Mouse (Mus musculus): Measurements from ENCODE around the gene Rgs19. TPM values are rescaled to one million over a fixed set of nuclear protein-coding genes. Genes with fewer than 3 reads are reported as not detected.

Rgs19 gene
- 38.7 and 51.9 TPM in 2 replicates for polyA plus RNA-seq (2012; ENCODE audit: insufficient read depth, low replicate concordance)

DNA sequence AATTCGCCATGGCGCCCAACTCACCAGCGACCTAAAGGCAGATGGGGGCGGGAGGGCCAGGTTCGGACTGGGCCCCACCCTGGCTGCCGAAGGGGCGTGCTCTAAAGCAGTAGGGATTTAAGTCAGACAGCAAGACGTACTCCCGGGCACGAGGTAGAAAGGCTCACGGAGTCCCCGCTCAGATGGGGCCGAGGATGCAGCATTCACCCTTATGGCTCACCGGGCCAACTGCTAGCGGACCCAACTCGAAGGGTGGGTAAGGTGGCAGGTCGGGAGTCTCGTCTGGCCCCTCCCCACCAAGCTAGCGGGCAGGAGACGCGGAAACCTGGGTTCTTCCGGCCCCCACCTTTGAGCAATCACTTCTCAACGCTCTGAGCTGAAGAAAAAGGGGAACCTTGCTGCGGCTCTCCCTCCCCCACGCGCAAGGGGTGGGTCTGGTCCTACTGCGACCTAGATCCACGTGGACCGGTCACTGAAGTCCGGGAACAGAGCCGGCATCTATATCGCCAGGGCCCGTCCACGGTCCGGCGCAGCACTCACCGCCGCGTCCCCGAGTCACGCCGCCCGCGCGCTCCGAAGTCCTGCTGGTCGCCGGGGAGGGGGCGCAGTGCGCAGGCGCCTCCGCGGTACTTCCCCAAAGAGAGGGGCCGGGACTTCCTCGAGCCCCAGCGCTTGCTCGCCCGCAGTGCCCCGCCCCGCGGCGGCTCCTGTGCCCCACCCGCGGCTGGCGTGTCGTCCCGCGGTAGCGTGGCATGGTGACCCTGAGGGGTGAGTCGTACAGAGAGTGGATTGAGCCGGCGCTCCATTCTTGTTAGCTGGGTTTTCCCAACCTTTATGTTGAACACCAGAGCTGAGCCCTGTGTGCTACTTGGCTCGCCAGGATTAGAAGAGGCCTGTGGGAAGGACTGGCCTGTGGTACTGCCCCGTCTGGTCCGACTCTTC lies at the start of gene Rgs19:
Gene Rgs19 (minus strand): TSS at position 639 of the 942 bp plus-strand sequence.
- Histone ChIP-seq H3K4me1 (peaks cover 70% of the 10 kb centered on the region), H3K9me3 (no peaks in the 10 kb centered on the region), H3K4me3 (replicated peaks) (peak within 1 kb of the TSS; percentile 93), H3K36me3 (replicated peaks; ENCODE audit: low read length) (peaks cover 18% of the 10 kb centered on the region), H3K27me3 (replicated peaks) (peaks cover 54% of the 10 kb centered on the region)
- TF ChIP-seq GATA1 (IDR thresholded peaks at IDR 0.05; ENCODE audit: borderline replicate concordance, low read length) (no peak), FLI1 (IDR thresholded peaks at IDR 0.05; ENCODE audit: low read length) (no peak)

DNA sequence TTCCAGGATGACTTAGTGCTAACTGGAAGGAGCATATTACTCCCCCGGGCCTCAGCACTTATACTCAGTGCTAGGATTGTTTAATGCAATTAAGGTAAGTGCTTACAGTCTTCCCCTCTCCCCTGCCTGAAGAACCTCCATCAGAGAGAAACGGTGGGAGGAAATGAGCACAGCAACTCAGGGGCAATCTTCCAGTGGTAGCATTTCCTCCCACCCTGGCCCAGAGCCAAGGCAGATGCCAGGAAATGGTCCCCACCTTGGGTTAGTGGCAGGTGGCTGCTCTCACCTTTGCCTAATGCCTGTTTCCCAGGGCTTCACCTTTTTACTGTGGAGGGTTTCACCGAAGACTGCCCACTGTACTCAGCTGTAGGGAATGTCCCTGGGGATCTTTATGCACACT lies 36.3 kb upstream of the Rgs19 start:
- TF ChIP-seq FLI1 (IDR thresholded peaks at IDR 0.05; ENCODE audit: low read length): no peak
- no peak for TF ChIP-seq GATA1 (IDR thresholded peaks at IDR 0.05; ENCODE audit: borderline replicate concordance, low read length)
- H3K36me3 ChIP-seq (replicated peaks; ENCODE audit: low read length): no peaks in the 10 kb centered on the region
- no peak overlapping the region for H3K4me3 ChIP-seq (replicated peaks)
- no peaks in the 10 kb centered on the region for H3K4me1 ChIP-seq
- 0 out of 2 replicates have a peak, but pooled peaks cover 4% of the 10 kb centered on the region for H3K9me3 ChIP-seq
- H3K27me3 ChIP-seq (replicated peaks): peaks cover 19% of the 10 kb centered on the region

DNA sequence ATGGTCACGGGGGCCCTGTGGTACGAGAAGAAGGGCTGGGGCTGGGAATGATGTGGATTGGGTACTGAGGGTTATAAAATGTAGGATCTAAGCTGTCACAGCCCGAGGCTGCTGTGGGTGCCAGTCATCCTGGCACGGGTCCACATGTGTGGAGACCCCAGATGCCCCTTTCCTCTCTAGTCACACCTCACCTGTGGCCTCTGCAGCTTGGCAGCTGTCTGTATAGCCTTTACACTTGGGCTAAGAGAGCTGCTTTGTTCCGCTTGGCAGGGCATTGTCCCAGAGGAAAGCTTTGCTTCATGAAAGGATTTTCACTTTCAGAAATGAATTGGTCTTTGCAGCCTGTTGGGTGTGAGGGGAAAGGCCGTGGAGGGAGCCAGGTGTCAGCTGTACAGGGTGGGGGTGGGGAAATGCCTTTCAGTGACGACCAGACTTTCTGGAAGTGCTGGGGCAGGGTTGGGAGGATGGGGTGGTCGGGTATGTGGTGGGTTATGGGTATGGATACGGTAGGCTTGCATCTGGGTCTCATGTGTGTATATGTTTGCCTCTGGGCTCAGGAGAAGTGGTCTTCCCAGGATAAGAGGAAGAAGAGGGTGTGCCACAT lies 34.0 kb upstream of the Rgs19 start:
- Histone ChIP-seq H3K9me3 (no peaks in the 10 kb centered on the region), H3K27me3 (replicated peaks) (peaks cover 22% of the 10 kb centered on the region), H3K4me3 (replicated peaks) (no peak overlapping the region), H3K36me3 (replicated peaks; ENCODE audit: low read length) (no peaks in the 10 kb centered on the region), H3K4me1 (no peaks in the 10 kb centered on the region; the same call in 1 of the 2 replicates)
- no peak for TF ChIP-seq FLI1 (IDR thresholded peaks at IDR 0.05; ENCODE audit: low read length)
- TF ChIP-seq GATA1 (IDR thresholded peaks at IDR 0.05; ENCODE audit: borderline replicate concordance, low read length): no peak

DNA sequence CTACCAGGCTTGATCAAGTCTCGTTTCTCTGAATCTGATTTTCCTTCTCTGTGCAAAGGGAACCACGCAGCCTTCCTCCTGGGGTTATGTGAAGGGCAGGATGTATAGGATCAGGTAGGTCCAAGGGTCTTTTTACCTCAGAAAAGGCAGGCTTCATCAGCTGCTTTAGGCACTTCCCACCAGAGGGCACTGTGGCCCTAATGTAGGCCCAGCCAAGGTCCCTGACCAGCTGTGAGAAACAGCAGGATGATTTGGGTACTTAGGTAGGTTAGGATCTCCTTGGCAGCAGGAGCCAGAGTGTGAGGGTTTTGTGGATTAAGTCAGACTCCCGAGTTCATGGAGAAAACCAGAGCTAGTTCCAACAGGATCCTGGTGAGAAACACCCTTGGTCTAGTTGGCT lies 28.4 kb upstream of the Rgs19 start:
- peaks cover 28% of the 10 kb centered on the region for H3K27me3 ChIP-seq (replicated peaks)
- no peak overlapping the region for H3K4me3 ChIP-seq (replicated peaks)
- no peaks in the 10 kb centered on the region for H3K36me3 ChIP-seq (replicated peaks; ENCODE audit: low read length)
- H3K4me1 ChIP-seq: no peaks in the 10 kb centered on the region; the same call in 1 of the 2 replicates
- TF ChIP-seq FLI1 (IDR thresholded peaks at IDR 0.05; ENCODE audit: low read length): no peak
- no peaks in the 10 kb centered on the region for H3K9me3 ChIP-seq

DNA sequence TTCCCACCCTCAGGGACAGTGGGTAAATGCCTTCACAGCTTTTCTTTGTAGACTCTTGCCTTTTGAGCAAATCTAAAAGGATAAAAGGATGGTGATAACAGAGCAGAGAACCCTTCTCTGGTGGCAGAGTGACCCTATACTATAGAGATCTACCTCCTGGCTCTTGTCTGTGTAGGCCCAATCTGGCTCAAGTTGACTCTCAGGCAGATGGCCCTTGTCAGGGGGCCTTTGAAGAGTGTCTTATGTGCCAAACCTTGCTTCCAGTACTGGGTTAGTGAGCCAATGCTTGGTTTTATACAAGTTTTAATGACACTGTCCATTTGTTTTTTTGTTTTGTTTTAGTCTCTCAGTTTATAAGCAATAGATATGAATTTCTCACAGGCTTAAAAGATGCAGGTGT lies 27.4 kb upstream of the Rgs19 start:
- no peaks in the 10 kb centered on the region for H3K9me3 ChIP-seq
- no peak for TF ChIP-seq GATA1 (IDR thresholded peaks at IDR 0.05; ENCODE audit: borderline replicate concordance, low read length)
- no peak for TF ChIP-seq FLI1 (IDR thresholded peaks at IDR 0.05; ENCODE audit: low read length)
- no peaks in the 10 kb centered on the region; the same call in 1 of the 2 replicates for H3K4me1 ChIP-seq
- no peaks in the 10 kb centered on the region for H3K36me3 ChIP-seq (replicated peaks; ENCODE audit: low read length)
- H3K4me3 ChIP-seq (replicated peaks): no peak overlapping the region
- peaks cover 34% of the 10 kb centered on the region for H3K27me3 ChIP-seq (replicated peaks)

DNA sequence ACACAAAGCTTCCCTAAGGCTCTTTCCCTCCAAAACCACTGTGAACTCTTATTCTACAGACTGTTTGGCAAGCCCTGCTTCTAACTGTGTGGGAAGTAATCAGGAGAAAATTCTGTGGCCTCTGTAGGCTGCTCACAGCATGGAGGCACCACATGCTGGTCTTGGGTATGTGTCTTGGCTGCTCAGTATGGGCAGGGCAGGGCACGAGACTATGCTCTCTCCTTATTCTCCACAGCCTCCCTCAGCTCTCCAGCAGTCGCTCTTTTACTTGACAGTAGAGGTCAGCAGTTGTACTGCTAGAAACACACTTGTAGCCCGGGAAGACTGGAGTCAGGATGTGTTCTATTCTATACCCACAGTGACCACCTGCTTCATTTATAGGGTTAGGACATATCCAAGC lies 26.3 kb upstream of the Rgs19 start:
- no peak for TF ChIP-seq FLI1 (IDR thresholded peaks at IDR 0.05; ENCODE audit: low read length)
- TF ChIP-seq GATA1 (IDR thresholded peaks at IDR 0.05; ENCODE audit: borderline replicate concordance, low read length): no peak
- H3K9me3 ChIP-seq: no peaks in the 10 kb centered on the region
- H3K4me1 ChIP-seq: peaks cover 6% of the 10 kb centered on the region
- no peaks in the 10 kb centered on the region for H3K36me3 ChIP-seq (replicated peaks; ENCODE audit: low read length)
- peaks cover 40% of the 10 kb centered on the region for H3K27me3 ChIP-seq (replicated peaks)
- no peak overlapping the region for H3K4me3 ChIP-seq (replicated peaks)

DNA sequence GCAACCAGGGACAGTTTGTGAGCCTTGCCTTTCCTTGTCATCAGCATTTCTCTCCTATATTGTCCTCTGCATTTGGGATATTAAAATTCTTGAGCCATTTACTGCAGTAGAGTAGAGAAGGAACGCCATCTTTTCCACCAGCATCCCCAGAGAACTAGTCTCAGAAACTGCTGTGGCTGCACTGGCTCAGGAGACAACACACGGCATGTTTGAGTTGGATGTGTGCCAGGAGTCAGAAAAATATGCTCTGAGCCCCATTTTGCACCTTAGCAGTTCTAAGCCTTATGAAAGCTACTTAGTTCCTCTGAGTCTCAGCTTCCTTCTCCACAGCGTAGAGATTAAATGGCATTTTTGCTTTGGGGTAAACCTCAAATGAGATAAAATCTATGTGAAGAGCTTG lies 23.2 kb upstream of the Rgs19 start:
- no peaks in the 10 kb centered on the region for H3K36me3 ChIP-seq (replicated peaks; ENCODE audit: low read length)
- H3K4me1 ChIP-seq: peaks cover 14% of the 10 kb centered on the region
- H3K9me3 ChIP-seq: no peaks in the 10 kb centered on the region
- TF ChIP-seq GATA1 (IDR thresholded peaks at IDR 0.05; ENCODE audit: borderline replicate concordance, low read length) (no peak), FLI1 (IDR thresholded peaks at IDR 0.05; ENCODE audit: low read length) (no peak)
- H3K4me3 ChIP-seq (replicated peaks): no peak overlapping the region
- H3K27me3 ChIP-seq (replicated peaks): peaks cover 57% of the 10 kb centered on the region

DNA sequence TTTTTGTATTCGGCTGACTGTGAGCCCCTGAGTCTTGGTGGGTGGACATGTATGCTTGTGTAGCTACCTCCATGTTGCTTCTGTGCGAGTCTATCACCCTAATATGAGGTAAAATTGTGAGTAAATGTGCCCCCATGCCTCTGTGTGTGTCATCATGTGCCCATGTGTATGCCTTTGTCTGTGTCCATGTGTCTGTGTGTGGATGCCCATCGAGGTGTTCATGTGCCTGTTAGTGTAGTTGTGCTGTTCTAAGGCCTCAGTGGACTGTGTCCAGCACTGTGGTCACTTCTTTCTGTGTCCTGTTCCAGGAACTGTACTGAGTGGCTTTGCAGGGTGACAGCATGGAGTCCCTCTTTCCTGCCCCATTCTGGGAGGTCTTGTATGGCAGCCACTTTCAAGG lies 21.6 kb upstream of the Rgs19 start:
- H3K27me3 ChIP-seq (replicated peaks): peaks cover 57% of the 10 kb centered on the region

DNA sequence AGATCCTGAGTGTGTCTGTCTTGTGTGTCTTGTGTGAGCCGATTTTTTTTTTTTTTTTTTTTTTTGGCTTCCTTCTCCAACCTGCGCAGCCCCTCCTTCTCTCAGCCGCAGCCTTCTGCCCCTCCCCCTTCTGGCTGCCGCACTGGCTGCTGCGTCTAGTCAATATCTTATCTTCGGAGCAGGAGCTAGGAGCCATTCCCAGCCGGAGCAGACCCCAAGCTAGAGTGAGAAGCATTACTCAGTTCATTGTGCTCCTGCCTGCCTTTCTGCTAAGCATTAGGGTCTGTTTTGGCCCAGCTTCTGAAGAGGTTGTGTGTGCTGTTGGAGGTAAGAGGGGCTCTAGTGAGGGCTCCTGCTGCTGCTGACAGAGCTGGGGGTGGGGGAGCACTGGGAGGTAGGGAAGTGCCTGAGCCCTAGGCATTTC lies 21.1 kb upstream of the Rgs19 start, which contains the start of gene Oprl1:
Gene Oprl1 (plus strand): TSS at position 114 of the 424 bp plus-strand sequence.
- TF ChIP-seq FLI1 (IDR thresholded peaks at IDR 0.05; ENCODE audit: low read length): no peak
- Histone ChIP-seq H3K4me3 (replicated peaks) (peak within 1 kb of the TSS; percentile 11), H3K36me3 (replicated peaks; ENCODE audit: low read length) (no peaks in the 10 kb centered on the region), H3K9me3 (no peaks in the 10 kb centered on the region), H3K4me1 (peaks cover 14% of the 10 kb centered on the region), H3K27me3 (replicated peaks) (peaks cover 55% of the 10 kb centered on the region)

More for the DNA sequence above, 21.6 kb upstream of the Rgs19 start:
- TF ChIP-seq GATA1 (IDR thresholded peaks at IDR 0.05; ENCODE audit: borderline replicate concordance, low read length) (no peak), FLI1 (IDR thresholded peaks at IDR 0.05; ENCODE audit: low read length) (no peak)
- Histone ChIP-seq H3K9me3 (no peaks in the 10 kb centered on the region), H3K4me3 (replicated peaks) (no peak overlapping the region), H3K4me1 (peaks cover 14% of the 10 kb centered on the region), H3K36me3 (replicated peaks; ENCODE audit: low read length) (no peaks in the 10 kb centered on the region)

DNA sequence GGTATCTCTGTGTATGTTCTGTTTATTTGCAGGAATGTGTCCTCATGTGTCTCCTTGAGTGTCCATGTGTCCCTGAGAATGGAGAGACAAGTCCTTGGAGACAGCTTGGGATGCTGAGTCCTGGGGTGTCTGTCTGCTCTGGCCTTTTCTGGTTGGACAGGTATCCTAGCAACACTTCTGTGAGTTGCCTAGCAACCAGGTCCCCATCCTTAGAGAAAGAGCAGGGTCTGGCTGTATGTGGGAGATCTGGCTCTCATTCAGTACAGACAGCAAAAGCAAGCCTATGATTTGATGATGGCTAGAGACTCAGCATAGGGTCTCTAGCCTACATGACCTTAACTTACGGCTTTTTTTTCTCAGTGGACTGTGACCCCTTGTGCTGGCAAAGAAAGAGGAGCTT lies 20.0 kb upstream of the Rgs19 start:
- H3K4me1 ChIP-seq: peaks cover 18% of the 10 kb centered on the region
- H3K9me3 ChIP-seq: no peaks in the 10 kb centered on the region
- TF ChIP-seq FLI1 (IDR thresholded peaks at IDR 0.05; ENCODE audit: low read length) (no peak), GATA1 (IDR thresholded peaks at IDR 0.05; ENCODE audit: borderline replicate concordance, low read length) (no peak)
- H3K4me3 ChIP-seq (replicated peaks): no peak overlapping the region
- no peaks in the 10 kb centered on the region for H3K36me3 ChIP-seq (replicated peaks; ENCODE audit: low read length)
- peaks cover 48% of the 10 kb centered on the region for H3K27me3 ChIP-seq (replicated peaks)

Data from megakaryocyte, embryonic 14.5 days (primary cell).